Mouse (Mus musculus): ENCODE measurements around the gene Kynu. TPM values are rescaled to one million over a fixed set of nuclear protein-coding genes. Genes with fewer than 3 reads are reported as not detected.

Kynu gene
- total RNA-seq, 2 experiments from 2014 or later = not detected

- ATAC-seq (replicated peaks; ENCODE audit: poor library complexity, severe bottlenecking) = no peak
These were observed 81.4 kb downstream of the Kynu start for GRCm38 (mm10) chr2:43636498-43636897.

DNA sequence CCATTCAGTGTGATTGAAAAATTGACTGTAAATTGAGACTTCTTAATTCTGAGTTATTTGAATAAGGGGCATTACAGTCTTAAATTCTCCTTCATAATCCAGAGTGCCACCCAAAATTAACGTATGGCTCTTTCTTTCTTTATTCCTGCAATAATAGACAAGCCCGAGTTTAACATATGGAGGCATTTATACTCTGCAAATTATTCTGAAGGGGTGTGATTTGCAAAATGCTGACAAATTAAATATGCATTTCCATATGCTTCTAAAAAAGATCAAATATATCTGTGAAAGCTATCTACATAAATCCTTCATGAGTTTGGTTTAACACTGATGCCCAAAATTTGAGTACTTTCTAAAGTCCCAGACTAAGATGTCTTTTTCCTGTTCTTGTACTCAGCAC is 91.8 kb downstream of the Kynu start:
- no peak for ATAC-seq (replicated peaks; ENCODE audit: poor library complexity, severe bottlenecking)

DNA sequence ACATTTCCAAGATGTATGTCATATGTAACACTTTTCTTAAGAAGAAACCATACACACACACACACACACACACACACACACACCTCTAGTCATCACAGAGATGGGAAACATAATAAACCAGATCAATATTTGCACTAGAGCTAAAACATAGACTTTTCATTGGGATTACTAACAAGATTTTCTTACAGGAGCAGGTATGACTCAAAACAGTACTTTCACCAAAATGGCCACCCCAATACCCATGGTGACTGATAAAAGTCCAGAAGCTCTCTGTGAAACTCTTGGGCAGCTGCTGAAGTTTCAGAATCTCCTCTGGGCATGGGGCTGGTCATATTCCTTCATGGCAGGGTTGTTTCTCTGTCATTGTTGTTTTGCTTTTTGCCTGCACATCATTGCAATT is 114.5 kb downstream of the Kynu start:
- ATAC-seq (replicated peaks; ENCODE audit: poor library complexity, severe bottlenecking) = no peak

- ATAC-seq (replicated peaks; ENCODE audit: poor library complexity, severe bottlenecking) = peak; percentile 100
These were observed 118.5 kb downstream of the Kynu start for GRCm38 (mm10) chr2:43673619-43674018.

DNA sequence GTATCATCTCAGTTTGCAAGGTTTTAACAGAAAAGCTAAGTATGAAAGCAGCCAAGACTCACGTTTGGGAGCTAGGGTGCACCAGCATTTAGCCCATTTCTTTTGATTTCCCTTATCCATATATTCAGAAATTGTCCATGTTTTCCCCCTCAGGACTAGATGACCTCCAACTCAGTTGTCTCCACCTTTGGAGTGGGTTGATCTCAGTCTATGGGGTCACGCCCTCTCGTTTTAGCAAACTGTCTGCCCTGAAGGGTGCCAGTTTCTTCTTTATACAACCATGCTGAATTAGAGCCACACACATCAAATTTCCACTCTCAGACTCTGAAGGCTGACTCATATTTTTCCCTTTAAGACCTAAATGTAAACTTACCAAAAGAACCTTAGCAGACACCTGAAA is 119.0 kb downstream of the Kynu start:
- no peak for ATAC-seq (replicated peaks; ENCODE audit: poor library complexity, severe bottlenecking)

GRCm38 (mm10) chr2:43675277-43675676 is 120.1 kb downstream of the Kynu start:
- ATAC-seq (replicated peaks; ENCODE audit: poor library complexity, severe bottlenecking) = no peak

DNA sequence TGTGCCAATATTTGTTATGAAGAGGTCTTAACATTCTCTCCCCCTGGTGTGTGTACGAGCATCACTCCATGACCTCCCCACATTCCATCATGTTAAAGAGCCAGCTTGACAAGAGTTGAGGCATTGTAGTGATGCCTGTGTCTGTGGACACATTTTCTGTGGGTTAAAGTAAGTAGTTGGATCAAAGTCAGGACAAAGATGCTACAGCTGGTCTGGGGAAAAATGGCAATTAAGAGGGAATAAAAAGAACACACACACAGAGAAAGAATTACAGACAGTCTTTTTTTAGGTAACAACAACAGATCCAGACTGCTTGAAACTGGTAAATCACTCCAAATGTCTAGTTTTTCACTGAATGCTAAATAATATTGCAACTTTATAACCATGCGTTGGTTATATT is 135.3 kb downstream of the Kynu start:
- no peak for ATAC-seq (replicated peaks; ENCODE audit: poor library complexity, severe bottlenecking)

DNA sequence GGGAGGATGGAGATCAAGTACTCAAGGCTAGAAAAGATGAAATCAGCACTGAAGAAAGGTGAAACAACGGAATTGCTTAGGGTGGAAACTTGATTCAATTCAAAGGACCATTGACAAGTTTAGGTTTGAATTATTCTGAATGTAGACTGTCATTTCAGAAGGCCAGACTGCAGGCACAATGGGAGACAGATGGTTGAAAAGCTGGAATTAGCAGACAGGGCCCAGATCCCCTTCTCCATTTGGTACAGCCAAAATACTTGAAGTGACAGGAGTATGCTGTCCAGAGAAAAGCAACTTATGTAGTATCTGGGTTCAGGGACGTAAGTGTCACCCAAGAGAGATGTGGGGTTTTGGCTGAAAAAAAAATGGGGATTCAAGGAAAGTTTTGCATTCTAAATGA is 136.2 kb downstream of the Kynu start:
- ATAC-seq (replicated peaks; ENCODE audit: poor library complexity, severe bottlenecking) = no peak

DNA sequence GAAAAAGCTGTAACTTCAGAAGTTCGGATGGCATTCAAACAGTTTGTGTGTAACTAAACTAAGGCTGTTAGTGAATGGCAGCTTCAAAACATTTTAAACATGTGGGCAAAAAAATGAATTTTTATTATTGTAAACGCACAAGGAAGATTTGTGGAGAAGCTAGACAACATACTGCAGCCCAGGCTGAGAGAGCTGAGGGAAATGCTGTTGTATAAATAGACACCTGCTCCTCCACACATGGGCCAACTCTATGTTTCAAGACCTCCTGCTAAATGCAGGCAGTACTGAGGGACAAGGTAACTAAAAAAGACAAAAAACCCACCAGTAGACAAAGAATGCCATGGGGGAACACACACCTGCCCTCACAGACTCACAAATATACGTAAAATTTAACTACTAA is 140.5 kb downstream of the Kynu start:
- ATAC-seq (replicated peaks; ENCODE audit: poor library complexity, severe bottlenecking) = no peak

GRCm38 (mm10) chr2:43712611-43713138 is 157.5 kb downstream of the Kynu start:
- ATAC-seq (replicated peaks; ENCODE audit: poor library complexity, severe bottlenecking) = no peak

GRCm38 (mm10) chr2:43722446-43723103 is 167.4 kb downstream of the Kynu start:
- ATAC-seq (replicated peaks; ENCODE audit: poor library complexity, severe bottlenecking) = peak; percentile 78

DNA sequence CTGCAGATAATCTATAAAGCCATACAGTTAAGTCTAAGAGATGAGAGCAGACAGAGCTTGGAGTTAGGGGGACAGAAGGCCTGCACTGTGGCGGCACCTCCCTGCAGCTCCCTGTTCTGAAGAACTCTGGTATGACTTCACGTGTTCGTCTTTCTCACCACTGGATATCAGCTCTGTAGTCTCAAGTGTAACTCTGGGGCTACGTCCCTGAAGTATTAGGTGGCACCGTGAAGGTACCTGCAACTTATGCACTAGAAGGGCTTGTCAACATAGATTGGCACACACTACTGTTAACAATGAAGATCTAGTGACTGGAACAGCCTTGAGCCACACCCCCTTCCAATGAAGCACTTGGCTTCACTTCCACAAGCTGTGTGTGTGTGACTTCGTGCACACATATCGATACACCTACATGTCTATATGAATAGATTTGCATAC is 168.0 kb downstream of the Kynu start:
- ATAC-seq (replicated peaks; ENCODE audit: poor library complexity, severe bottlenecking) = peak; percentile 20

- no peak for ATAC-seq (replicated peaks; ENCODE audit: poor library complexity, severe bottlenecking)
These were observed 172.1 kb downstream of the Kynu start for GRCm38 (mm10) chr2:43727181-43727580.

DNA sequence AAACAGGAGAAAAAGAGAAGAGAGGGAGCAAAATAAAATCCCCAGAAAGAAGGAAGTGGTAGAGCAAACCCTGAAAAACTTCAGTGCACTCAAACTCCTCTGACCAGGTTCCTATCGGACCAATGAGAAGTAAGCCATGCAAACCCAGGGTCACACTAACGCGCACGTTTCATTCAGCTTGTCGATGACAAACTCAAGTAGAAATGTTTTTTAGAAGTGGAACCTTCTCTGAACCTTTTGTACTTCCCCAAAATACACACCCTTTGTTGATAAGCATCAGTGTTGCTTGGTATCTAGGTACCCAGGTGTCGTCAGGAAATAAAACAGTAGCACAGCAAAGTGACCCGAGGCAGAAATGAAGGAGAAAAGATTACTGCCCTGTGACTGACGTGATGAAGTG is 172.6 kb downstream of the Kynu start:
- ATAC-seq (replicated peaks; ENCODE audit: poor library complexity, severe bottlenecking) = peak; percentile 77

GRCm38 (mm10) chr2:43728831-43729230 is 173.7 kb downstream of the Kynu start:
- no peak for ATAC-seq (replicated peaks; ENCODE audit: poor library complexity, severe bottlenecking)

Other genes with a start within 250 kb of the Kynu start
- gene Arhgap15, start 193.5 kb downstream of the Kynu start, total RNA-seq (2014; fragmentation: Nextera tagmentation) = 99.5 and 105 TPM in 2 replicates
- gene Arhgap15, start 193.5 kb downstream of the Kynu start, total RNA-seq (2017) = 146 and 174 TPM in 2 replicates

All from granulocyte monocyte progenitor cell, adult 5-6 weeks (primary cell).